Mouse (Mus musculus): ENCODE data around the gene Hnrnpa2b1.
"Not testable (repeated sequence)": the region's sequence is repeated elsewhere in the genome, so short reads cannot be mapped to it uniquely, and the experiment has no call there.

The Hnrnpa2b1 gene

DNA sequence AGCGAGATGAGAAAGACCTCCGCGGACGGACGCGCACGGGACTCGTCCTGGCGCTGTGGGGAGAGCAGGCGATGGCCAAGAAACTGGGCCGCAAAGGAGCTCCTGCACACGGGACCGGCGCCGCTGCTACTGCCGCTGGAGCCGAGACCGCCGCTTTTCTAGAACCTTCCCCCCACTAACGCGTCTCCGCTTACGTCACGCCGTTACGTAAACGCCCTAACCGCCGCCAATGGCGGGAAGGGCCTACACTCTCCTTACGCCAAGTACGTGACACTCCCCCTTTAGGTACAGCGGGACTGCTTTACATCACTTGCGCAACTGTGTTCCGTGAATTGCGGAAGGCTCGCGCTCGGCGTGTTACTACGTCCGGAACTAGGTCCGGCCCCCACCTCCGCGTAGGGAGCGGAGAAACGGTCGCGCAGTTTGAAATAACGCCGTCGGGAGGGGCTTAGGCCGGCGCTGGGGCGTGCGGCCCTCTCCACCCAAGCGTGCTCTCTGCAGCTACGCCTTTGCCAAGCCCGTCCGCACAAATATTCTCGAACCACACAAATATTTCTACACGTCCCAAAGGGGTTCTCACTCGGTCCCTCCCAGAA, at the start of gene Hnrnpa2b1:
TSS of gene Hnrnpa2b1 (minus strand) at position 180 of the 596 bp plus-strand sequence.
- peak; percentile 98 to 99 for DNase-seq

DNA sequence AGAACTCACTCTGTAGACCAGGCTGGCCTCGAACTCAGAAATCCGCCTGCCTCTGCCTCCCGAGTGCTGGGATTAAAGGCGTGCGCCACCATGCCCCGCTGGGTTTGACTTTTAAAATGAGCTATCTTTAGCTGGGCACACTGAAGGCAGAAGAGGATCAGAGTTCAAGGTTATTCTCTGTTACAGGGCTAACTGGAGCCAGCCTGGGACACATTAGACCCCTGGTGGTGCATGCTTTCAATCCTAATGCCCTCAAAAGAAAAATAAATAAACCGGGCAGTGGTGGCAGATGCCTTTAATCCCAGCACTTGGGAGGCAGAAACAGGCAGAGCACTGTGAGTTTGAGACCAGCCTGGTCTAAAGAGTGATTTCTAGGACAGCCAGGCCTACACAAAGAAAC, 45.2 kb upstream of the Hnrnpa2b1 start:
- DNase-seq = no peak

DNA sequence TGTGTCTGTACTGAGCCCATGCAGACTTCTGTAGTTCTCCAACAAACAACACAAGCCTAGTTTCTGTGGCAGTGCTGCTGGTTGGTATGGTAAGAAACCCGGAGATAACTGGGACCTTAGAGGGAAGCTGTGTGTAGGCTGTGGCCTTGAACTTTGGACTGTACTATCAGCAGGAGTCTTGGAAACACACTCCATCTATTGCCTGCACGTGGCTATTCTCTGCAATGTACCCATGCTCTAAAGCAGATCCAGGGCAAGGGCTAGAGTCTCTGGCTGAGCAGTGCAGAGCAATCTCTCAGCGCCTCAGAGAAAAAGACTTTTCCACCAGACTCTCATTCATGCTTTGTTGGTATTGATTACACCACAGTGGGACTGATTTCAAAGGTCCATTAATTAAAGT, 44.1 kb upstream of the Hnrnpa2b1 start:
- no peak for DNase-seq

DNA sequence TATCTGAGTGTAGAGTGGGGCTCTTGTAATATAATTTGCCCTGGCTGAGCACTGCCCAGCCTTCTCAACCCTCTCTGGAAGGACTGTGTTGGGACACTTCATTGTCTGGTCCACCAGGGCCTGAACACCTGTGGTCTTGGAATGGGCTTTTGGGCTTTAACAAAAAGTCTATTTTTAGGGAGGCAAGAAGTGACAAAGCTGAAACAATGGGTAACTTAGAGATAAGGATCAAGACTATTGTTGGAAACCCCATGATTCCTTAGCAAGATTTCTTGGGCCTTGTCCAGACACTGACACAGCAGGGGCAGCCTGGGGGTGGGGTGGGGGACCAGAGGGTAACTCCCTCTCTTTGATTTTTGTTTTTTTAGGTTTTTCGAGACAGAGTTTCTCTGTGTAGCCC, 41.3 kb upstream of the Hnrnpa2b1 start:
- no peak for DNase-seq

- DNase-seq = peak in 1 of 2 experiments; percentile 66
Observed at GRCm38 (mm10) chr6:51510094-51510493, 40.4 kb upstream of the Hnrnpa2b1 start.

GRCm38 (mm10) chr6:51508750-51509648, 39.3 kb upstream of the Hnrnpa2b1 start:
- DNase-seq = peak; percentile 72 to 78

DNA sequence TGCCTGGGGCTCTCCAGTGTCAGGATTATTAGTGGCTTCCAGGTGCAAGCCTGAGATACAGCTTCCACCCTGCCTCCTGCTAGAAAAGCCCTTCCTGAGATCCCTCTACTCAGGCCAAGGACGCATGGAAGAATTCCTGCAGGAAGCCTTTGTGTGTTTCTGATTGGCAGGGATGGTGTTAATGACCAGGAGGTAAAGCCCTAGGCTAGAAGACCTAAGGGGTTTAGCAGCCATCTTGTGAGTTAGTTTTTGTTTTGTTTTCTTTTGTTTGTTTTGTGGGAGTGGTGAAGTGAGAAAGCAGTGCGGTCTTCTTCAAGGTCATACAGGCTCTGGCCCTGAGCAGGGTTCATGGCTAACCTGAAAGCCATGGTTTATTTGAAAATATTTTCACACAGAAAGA, 37.9 kb upstream of the Hnrnpa2b1 start:
- DNase-seq = no peak

DNA sequence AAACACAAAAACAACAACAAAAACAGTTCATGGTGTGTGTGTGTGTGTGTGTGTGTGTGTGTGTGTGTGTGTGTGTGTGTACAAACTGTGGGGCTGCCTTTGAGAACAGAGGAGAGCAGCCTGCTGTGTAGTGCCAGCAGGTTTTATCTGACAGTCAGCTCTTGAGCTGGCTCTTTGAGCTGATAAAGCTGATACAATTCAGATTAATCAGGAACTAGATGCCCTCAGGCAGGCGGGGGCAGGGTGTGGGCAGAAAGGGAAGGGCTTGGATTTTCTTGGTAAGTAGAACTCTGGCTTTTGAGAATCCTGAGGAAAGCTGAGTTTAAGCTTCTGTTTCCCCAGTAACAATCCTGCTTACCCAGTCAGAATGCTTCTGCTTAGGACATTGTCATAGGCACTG, 36.0 kb upstream of the Hnrnpa2b1 start:
- DNase-seq = no peak

DNA sequence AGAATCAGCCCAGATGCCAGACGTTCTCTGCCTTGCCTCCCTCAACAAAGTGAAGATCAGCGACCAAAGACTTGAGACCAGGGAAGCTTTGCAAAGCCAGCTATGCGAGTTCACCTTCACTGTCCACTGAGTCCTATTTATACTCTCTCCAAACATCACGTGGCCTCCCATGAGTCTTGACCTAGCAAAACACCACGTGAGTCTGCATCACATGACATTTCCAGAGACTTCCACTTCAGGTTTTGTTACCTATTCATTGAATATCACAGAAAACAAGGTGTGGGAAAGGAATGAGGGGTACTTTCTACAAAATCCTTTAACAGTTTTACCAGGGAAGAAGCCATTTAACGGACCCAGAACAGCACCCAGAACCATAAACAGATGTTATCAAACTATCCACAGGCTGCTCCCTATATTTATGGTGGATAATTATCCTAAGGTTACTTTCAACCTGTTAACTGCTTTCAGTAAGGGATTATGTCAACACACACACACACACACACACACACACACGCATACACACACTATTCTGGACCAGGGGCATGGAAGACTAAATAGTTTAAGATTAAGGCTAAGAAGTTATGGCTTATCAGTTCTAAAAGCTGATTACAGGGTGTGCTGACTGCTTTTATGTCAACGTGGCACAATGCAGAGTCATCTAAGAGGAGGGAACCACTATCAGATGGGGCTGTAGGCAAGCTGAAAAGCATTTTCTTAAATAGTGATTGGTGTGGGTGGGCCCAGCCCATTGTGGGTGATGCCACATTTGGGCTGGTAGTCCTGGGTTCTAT, 27.8 kb upstream of the Hnrnpa2b1 start:
- DNase-seq = no peak

DNA sequence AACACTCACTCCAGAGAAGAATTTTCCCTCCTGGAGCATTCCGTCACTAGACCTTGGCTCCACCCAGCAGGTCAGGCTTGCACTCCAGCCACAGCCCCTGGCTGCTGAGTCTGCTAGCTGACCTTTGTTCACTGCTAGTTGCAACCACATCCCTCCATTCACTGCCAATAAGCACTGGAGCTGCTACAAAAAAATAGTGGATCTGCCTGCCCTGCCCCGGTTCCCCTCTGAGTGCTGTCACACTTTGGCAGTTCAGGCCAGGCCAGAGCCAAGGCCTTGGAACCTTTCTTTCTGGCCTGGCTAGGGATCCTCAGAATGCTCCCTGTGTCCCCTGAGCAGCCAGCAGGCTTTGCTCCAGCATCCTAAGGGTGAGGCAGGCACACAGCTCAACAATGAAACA, 20.1 kb upstream of the Hnrnpa2b1 start:
- peak in 1 of 2 experiments; percentile 38 for DNase-seq

DNA sequence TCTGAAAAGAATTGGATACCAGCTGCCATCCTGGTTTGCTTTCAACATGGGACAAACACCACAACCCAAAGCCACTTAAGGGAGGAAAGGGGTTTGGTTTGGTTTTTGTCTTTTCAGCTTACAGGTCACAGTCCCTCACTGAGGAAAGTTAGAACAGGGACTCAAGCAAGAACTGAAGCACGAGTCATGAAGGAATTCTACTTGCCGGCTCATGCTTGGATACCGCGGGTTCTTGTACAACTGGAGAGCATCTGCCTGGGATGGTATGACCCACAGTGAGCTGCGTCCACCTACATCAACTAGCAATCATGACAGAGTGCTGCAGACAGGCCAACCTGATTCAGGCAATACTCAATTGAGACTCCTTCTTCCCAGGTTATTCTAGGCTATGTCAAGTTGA, 17.0 kb upstream of the Hnrnpa2b1 start:
- DNase-seq = no peak

GRCm38 (mm10) chr6:51486076-51486710, 16.5 kb upstream of the Hnrnpa2b1 start:
- DNase-seq = no peak

- DNase-seq = no peak
Observed at GRCm38 (mm10) chr6:51485646-51486045, 16.0 kb upstream of the Hnrnpa2b1 start.

- DNase-seq = not testable (repeated sequence)
Observed at GRCm38 (mm10) chr6:51484556-51484955, 14.9 kb upstream of the Hnrnpa2b1 start.

- no peak for DNase-seq
Observed at GRCm38 (mm10) chr6:51483861-51484260, 14.2 kb upstream of the Hnrnpa2b1 start.

DNA sequence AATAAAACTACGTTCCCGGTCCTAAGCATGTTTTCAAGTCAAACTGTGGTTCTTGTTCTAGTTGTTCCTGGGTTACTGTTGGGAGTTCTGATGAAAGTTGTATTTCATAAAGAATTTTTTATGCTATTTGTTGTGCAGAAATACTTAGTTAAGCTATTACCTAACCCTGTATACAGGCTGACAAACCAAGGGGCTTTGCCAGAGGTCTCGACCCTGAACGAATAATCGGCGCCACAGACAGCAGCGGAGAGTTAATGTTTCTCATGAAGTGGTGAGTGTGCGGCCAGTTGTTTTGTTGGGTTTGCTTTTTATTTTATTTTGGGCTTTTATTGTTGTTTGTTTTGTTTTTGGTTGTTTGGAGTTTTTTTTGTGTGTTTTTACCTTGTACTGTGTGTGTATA, 11.9 kb upstream of the Hnrnpa2b1 start:
- no peak for DNase-seq

- no peak for DNase-seq
Observed at GRCm38 (mm10) chr6:51479136-51479731, 9.5 kb upstream of the Hnrnpa2b1 start.

DNA sequence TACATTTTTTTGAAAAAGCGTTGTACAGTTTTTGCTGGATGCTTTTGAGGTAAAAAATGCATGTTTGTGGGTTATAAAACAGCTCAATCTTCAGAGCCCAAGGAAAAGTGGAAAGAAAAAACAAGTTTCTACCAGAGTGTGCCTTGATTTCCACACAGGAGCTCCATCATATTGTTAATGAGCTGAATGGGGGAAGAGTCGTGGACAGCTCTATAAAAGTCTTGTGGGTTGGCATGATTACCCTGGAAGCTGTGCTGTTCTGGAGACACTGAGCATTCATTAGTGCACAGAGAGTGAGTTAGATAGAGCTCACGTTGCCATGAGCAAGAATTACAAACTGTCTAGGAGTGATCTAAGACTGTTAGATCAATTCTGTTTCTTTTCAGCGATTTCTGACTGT, 2.5 kb upstream of the Hnrnpa2b1 start:
- DNase-seq = no peak

- DNase-seq = no peak
Observed at GRCm38 (mm10) chr6:51471782-51472181, 2.1 kb upstream of the Hnrnpa2b1 start.

DNA sequence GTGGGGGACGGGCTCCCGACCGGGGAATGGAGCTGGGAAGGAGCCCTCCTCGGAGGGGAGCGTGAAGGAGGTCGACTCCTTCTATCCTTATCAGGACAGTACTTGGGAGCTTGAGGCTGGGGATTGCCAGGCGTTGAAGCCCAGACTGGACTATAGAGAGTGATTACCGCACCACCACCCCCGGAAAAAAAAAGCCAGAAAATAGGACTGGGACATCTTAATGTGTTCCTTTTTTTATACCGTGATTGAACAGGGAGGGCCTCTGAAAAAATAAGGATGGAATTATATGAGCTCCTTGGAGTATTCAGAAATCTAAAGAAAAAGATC, 1.4 kb upstream of the Hnrnpa2b1 start:
- DNase-seq = no peak

DNA sequence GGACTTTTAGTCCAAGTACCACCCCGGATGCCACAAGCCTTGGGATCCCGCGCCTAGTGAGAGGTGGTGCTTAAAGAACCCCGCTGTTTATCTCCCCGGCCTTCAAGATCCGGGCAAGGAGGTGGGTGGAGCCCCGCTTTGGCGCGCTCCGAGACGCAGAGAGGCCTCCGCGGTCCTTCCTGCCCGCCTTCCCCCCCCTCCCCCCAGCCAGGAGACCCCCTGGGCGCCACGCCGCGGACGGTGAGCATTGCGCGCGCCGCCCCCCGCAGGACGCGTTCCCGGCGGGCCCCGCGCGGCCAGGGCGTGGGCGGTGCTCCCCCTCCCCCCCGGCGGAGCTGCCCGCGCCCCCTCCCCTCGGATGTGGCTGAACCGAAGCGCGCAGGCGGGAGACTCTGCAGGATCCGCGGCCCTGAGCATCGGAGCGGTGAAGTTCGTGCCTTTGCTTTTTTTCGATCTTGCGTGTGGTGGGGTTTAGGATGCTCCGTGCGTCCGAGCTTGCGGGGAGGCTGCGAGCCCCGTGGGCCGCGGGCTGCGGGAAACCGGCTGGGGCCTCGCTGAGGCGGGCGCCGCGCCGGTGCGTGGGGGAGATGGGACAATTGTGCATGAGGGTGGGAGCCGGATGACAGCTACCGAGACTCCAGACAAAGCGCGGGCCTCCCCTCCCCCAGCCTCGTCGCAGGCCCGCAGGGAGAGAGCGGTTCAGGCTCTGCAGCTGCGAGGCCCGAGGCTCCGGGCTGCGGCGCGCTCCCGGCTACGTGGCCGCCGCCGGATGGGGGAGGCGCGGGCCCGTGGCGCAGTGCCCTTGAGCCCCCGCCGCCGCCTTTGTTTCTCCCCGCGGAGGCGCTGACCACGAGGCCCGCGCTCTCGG, 851 bp upstream of the Hnrnpa2b1 start, which contains the start of gene Cbx3:
TSS of gene Cbx3 (plus strand) at position 50 of the 868 bp plus-strand sequence.
- peak; percentile 80 to 95 for DNase-seq
